Mouse (Mus musculus) stomach, postnatal 0 days (tissue): ENCODE data around the gene Dscam.

Experiments
- CTCF ChIP-seq: IDR thresholded peaks from 2 replicates; pipeline ENCODE4 v1.5.1; 2016; ENCODE audit warnings: antibody characterized with exemption, low read depth, mild to moderate bottlenecking, moderate library complexity
- EP300 ChIP-seq: optimal IDR thresholded peaks from 2 replicates; pipeline ENCODE3; 2016; ENCODE audit warnings: antibody characterized with exemption

DNA sequence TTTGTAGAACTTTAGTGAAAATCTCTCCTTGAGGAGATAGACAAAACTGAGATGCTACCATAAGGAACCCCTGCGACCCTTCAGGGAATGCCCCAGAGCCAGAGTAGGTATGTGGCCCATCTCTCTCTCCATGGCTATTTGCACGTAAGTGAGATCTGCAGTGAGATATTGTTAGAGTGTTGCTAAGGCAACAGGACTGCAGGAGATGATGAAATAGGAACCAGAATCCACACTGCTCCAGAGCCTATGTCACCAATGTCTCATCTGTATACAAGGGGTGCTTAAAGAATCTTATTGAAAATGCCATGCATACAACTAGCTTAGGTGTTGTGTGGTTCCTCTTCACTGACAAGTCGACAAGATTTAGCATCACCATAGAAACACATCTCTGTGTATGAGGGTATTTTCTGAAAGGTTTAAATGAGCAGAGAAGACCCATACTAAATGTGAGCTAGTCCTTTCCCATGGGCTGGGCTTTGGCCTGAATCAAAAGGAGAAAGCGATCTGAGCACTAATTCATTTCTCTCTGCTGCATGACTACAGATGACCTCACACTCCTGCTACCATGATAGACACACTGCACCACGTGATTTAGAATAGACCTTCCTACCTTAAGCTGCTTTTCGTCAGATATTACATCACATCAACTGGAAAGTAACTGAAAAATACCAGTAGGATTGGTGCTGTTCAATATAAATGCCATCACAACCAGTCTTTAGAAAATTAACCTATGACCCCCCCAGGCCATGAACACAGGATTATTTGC is 95.2 kb downstream of the Dscam start:
- TF ChIP-seq CTCF (no peak), EP300 (no peak)
